Mouse (Mus musculus) right cerebral cortex, postnatal 36 days (tissue): Measurements from ENCODE around the gene Ptprj.
"Not testable (repeated sequence)": the region's sequence is repeated elsewhere in the genome, so short reads cannot be mapped to it uniquely, and the experiment has no call there.

Source experiments
- DNase-seq, 2 experiments: peaks; one replicate each; pipeline ENCODE4 v3.0.0; 2022; ENCODE audit warnings: low spot score in 2 of 2, mixed read lengths in 1 of 2

Gene Ptprj

GRCm38 (mm10) chr2:90480747-90481308 is 99.6 kb downstream of the Ptprj start:
- DNase-seq, result no peak

GRCm38 (mm10) chr2:90478531-90478930 is 101.9 kb downstream of the Ptprj start:
- no peak for DNase-seq

GRCm38 (mm10) chr2:90477617-90478016 is 102.8 kb downstream of the Ptprj start:
- DNase-seq, result no peak

- no peak for DNase-seq
Observed at GRCm38 (mm10) chr2:90476792-90477191, 103.7 kb downstream of the Ptprj start.

GRCm38 (mm10) chr2:90476319-90476718 is 104.1 kb downstream of the Ptprj start:
- DNase-seq, result no peak

- DNase-seq, result peak; percentile 59 to 67
Observed at GRCm38 (mm10) chr2:90474593-90475405, 105.6 kb downstream of the Ptprj start.

- no peak for DNase-seq
Observed at GRCm38 (mm10) chr2:90472701-90473100, 107.7 kb downstream of the Ptprj start.

GRCm38 (mm10) chr2:90470122-90470521 is 110.3 kb downstream of the Ptprj start:
- DNase-seq, result no peak

GRCm38 (mm10) chr2:90466480-90466879 is 114.0 kb downstream of the Ptprj start:
- no peak for DNase-seq

- DNase-seq, result no peak
Observed at GRCm38 (mm10) chr2:90463735-90464134, 116.7 kb downstream of the Ptprj start.

GRCm38 (mm10) chr2:90462252-90462651 is 118.2 kb downstream of the Ptprj start:
- DNase-seq, result no peak

- no peak for DNase-seq
Observed at GRCm38 (mm10) chr2:90457946-90458345, 122.5 kb downstream of the Ptprj start.

- no peak for DNase-seq
Observed at GRCm38 (mm10) chr2:90452380-90452779, 128.1 kb downstream of the Ptprj start.

GRCm38 (mm10) chr2:90448967-90449740 is 131.3 kb downstream of the Ptprj start:
- DNase-seq, result no peak

GRCm38 (mm10) chr2:90443811-90444210 is 136.6 kb downstream of the Ptprj start:
- no peak for DNase-seq

- not testable (repeated sequence) for DNase-seq
Observed at GRCm38 (mm10) chr2:90441811-90442210, 138.6 kb downstream of the Ptprj start.

GRCm38 (mm10) chr2:90440169-90440568 is 140.3 kb downstream of the Ptprj start:
- not testable (repeated sequence) for DNase-seq

- not testable (repeated sequence) for DNase-seq
Observed at GRCm38 (mm10) chr2:90437453-90437852, 143.0 kb downstream of the Ptprj start.

- DNase-seq, result not testable (repeated sequence)
Observed at GRCm38 (mm10) chr2:90429782-90430181, 150.7 kb downstream of the Ptprj start.

GRCm38 (mm10) chr2:90428988-90429717 is 151.3 kb downstream of the Ptprj start:
- not testable (repeated sequence) for DNase-seq

GRCm38 (mm10) chr2:90424937-90425336 is 155.5 kb downstream of the Ptprj start:
- not testable (repeated sequence) for DNase-seq

GRCm38 (mm10) chr2:90422282-90422681 is 158.2 kb downstream of the Ptprj start:
- not testable (repeated sequence) for DNase-seq
